Mouse (Mus musculus): ENCODE measurements at regions not wholly inside any gene's neighbourhood (a gene's known extent, or its start where the extent isn't known, plus 50 kb on each side); places are given as distances from the start of the nearest gene placed in this dataset.

DNA sequence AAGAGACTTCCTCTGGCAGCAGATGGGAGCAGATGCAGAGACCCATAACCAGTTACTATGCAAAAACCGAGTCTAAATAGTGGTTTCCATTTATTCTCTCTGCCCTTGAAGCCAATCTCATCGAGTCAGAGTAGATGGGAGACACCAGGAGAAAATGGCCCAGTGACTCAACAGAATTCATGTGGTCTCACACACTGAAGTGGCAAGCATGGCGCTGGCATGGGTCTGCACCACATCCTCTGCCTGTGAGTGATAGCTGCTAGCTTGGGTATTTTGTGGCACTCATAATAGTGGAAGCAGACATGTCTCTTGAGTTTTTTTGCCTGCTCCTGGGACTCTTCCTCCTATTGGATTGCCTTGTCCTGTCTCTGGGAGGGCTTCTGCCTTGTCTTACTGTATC is 2767.6 kb downstream of the 9330182O14Rik start:
- TF ChIP-seq POLR2A (IDR thresholded peaks at IDR 0.05; ENCODE audit: control insufficient read depth, extremely low read depth, insufficient read depth, low read length, poor library complexity) (no peak), CTCF (IDR thresholded peaks at IDR 0.05; ENCODE audit: borderline replicate concordance, control insufficient read depth, extremely low read depth, insufficient read depth, low read length, poor library complexity) (no peak)
